Mouse (Mus musculus): Measurements from ENCODE around the gene Tmem8b. TPM values are rescaled to one million over a fixed set of nuclear protein-coding genes. Genes with fewer than 3 reads are reported as not detected.

Tmem8b gene
- total RNA-seq, 1 experiment from 2014 or later, result 1.4 TPM

- ATAC-seq (replicated peaks; ENCODE audit: low read depth, poor library complexity, severe bottlenecking), result no peak
Observed at GRCm38 (mm10) chr4:43705991-43706390, 37.2 kb downstream of the Tmem8b start.

GRCm38 (mm10) chr4:43709869-43710268 lies 41.1 kb downstream of the Tmem8b start, which contains the start of gene Olfr71:
Olfr71 (minus strand) TSS chr4:43710255.
- 0 out of 2 replicates have a peak, but pooled peaks have one; percentile 36 for ATAC-seq (replicated peaks; ENCODE audit: low read depth, poor library complexity, severe bottlenecking)

GRCm38 (mm10) chr4:43711821-43712220 lies 43.0 kb downstream of the Tmem8b start:
- ATAC-seq (replicated peaks; ENCODE audit: low read depth, poor library complexity, severe bottlenecking), result peak; percentile 81

- ATAC-seq (replicated peaks; ENCODE audit: low read depth, poor library complexity, severe bottlenecking), result no peak
Observed at GRCm38 (mm10) chr4:43713652-43714219, 45.0 kb downstream of the Tmem8b start.

DNA sequence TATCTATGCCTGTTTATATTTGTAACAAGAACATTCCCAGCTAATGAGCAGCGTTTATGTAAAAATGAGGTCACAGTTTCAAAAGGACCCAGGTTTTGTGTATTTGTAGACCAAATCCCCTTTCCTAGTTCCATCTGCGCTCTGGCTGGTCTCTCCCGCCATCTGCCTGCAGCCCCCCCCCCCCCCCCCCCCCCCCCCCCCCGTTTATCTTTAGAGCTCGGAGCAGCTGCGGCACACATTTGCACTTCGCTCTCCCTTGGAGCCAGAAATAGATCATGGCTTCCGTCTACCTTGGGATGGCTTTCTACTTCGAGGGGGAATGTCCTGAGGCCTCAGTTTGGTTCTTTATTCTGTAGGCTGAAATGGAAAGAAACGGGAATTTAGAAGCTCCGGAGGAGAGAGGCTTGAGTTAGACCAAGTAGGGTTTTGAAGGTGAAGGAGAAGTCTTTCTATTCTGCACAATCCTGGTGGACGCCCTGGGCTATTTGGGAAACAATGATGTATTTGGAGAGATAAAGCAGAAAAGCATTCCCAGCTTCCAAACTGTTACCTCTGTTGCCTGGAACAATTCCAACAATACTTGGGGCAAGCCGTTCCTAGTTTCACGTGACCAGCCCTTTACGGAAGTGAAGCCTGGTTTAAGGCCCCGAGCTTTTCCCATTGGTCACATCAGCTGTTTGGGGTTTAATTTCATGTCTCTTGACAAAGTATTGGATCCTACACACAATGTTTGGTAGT lies 51.9 kb downstream of the Tmem8b start:
- no peak for ATAC-seq (replicated peaks; ENCODE audit: low read depth, poor library complexity, severe bottlenecking)

- ATAC-seq (replicated peaks; ENCODE audit: low read depth, poor library complexity, severe bottlenecking), result no peak
Observed at GRCm38 (mm10) chr4:43722191-43722590, 53.4 kb downstream of the Tmem8b start.

- 0 out of 2 replicates have a peak, but pooled peaks have one; percentile 42 for ATAC-seq (replicated peaks; ENCODE audit: low read depth, poor library complexity, severe bottlenecking)
Observed at GRCm38 (mm10) chr4:43724764-43725163, 56.0 kb downstream of the Tmem8b start.

DNA sequence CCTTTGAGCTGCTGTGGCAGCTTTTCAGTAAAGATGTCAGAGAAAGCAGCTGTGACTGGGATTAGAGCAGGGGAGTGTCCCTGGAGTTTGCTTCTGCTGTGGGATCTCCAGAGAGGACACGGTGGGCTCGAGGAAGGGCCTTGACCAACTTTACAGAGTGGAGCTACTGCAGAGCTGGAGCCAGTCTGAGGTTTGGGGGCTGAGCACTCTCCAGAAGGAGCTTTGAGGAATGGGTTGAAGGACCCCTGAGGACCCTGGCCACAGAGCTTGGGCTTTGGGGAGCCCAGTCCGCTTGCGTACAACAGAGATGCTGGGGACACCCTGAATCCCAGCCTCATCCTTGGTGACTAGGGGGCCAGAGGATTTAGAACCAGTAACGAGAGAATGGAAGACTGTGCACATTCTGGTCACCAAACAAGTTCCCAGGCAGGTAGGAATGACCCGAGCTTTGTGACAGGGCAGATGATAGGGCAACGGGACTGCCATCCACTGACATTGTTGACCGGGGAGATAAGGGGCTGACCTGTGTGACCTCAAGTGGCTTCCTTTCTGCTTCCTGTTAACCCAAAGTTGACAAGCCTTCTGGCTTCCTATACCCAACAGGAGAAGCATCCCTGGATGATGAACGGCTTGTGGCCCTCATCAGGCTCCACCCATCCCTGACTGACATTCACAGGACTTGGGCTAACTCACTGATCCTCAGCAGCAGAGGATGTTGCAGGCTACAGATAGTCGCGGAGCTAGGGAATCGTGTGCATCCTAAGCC lies 57.6 kb downstream of the Tmem8b start:
- no peak for ATAC-seq (replicated peaks; ENCODE audit: low read depth, poor library complexity, severe bottlenecking)

- no peak for ATAC-seq (replicated peaks; ENCODE audit: low read depth, poor library complexity, severe bottlenecking)
Observed at GRCm38 (mm10) chr4:43726995-43727394, 58.2 kb downstream of the Tmem8b start, which contains the start of gene Hrct1. Hrct1 (plus strand) TSS chr4:43727188.

DNA sequence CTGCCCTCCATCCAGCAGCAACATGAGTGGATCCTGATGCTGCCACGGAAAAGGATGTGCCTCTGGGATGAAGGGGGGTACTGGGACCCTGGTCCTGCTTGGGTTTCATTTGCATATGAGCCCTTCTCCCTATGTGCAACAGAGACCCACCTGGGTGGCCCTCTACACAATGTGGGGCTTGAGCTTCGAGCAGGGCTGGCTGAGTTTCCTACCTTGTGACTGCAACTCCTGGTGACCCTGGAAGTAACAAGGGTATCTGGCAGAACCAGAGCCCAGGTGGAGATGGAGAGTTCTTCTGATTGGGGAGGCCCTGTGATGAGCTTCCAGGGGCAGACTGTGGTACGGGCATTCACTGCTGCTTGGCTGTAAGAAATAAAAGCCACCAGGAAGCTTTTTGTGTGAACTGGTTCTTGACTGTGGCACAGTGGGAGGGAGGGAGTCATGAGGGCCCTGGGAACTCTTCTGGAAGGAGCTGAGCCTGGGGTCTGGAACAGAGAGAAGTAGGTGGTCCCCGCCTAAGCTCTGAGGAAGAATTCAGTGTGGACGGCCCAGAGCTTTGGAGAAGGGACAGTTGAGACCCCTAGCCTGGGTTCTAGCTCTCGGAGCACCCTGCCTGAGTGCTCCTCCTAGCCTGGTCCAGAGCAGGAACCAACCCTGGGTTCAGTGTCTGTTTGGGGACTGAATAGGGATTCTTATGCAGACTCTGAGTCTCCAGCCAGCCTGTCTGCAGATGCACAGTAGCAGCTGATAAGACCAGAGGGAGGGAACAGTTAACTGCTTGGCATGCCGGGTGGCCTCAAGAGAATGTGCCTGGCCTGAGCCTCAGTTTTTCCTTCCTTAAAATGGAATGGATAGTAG lies 59.2 kb downstream of the Tmem8b start:
- ATAC-seq (replicated peaks; ENCODE audit: low read depth, poor library complexity, severe bottlenecking), result no peak

DNA sequence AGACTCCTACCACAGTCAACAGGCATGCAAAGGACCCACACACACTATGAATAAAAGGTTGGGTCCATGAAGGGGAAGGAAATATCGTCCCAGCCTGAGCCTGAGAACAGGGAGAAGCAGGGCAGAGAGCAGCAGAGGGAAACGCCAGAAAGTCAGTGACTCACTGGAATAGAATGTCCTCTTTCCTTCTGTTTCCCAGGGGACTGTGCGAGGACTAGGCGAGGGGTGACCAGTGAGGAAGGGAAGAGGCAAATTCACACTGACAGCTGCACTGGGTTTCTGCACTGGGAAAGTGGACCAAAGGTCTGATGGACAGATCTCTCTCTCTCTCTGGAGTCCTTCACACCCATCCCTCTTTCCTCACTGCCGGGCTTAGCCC lies 59.8 kb downstream of the Tmem8b start:
- no peak for ATAC-seq (replicated peaks; ENCODE audit: low read depth, poor library complexity, severe bottlenecking)

DNA sequence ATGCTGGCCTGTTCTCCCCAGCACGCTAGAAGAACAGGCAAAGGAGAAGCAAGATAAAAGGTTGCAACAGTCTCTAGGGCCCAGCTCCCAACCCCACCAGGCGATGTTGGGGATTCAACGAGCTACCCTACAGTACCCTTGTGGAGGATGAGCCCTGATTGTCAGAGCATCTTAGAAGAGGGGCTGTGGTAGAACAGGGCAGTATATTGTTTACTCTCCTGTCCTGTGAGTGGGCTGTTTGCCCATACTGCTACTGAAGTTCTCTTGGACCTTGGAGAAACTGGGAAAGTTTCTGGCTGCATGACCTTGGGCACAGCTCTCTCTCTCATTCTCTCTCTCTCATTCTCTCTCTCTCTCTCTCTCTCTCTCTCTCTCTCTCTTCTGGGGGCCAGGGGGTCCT lies 60.4 kb downstream of the Tmem8b start:
- ATAC-seq (replicated peaks; ENCODE audit: low read depth, poor library complexity, severe bottlenecking), result no peak

GRCm38 (mm10) chr4:43729794-43730550 lies 61.2 kb downstream of the Tmem8b start, which contains the start of gene Spaar:
Spaar (plus strand) TSS chr4:43730034.
- ATAC-seq (replicated peaks; ENCODE audit: low read depth, poor library complexity, severe bottlenecking), result peak; percentile 64; the same call in 1 of the 2 replicates

GRCm38 (mm10) chr4:43730750-43731297 lies 62.1 kb downstream of the Tmem8b start:
- no peak for ATAC-seq (replicated peaks; ENCODE audit: low read depth, poor library complexity, severe bottlenecking)

- ATAC-seq (replicated peaks; ENCODE audit: low read depth, poor library complexity, severe bottlenecking), result no peak
Observed at GRCm38 (mm10) chr4:43732171-43732570, 63.4 kb downstream of the Tmem8b start.

DNA sequence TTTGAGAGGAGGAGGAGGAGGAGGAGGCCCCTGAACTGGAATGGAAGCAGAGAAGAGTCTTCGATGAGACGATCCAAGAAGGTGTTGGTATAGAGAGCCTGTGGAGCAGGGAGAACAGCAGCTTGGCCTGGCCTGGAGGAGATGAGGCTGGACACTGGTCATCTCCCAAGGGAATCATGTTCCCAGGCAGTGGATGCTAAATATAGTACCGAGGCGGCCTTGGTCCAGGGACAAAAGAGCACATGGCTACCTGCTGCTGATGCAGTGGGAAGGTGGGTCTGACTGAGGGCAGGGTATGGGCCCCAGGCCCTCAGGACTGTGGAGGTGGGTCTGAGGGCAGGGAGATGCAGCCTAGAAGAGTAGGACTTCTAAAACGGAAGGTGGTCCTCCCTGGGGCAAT lies 64.4 kb downstream of the Tmem8b start:
- ATAC-seq (replicated peaks; ENCODE audit: low read depth, poor library complexity, severe bottlenecking), result no peak

DNA sequence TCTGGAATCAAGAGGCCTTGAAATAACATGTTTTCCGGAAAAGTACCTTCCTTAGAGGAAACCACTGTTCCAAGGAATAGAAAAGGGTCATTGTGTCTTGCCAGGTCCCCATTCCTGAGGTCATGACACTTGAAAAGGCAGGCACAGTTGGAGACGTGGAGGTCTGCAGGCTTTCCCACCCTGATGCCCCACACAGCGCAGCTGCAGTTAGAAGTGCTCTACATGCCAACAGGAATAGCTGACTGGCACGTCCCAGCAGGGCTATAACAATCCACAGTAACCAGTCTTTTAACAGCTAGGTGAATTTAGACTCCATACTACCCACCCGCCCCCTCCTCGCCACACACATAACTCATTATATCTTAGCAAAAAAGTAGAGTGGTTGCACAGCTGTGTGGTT lies 68.4 kb downstream of the Tmem8b start:
- ATAC-seq (replicated peaks; ENCODE audit: low read depth, poor library complexity, severe bottlenecking), result no peak

- ATAC-seq (replicated peaks; ENCODE audit: low read depth, poor library complexity, severe bottlenecking), result no peak
Observed at GRCm38 (mm10) chr4:43738989-43739674, 70.4 kb downstream of the Tmem8b start.

Data from common myeloid progenitor, adult 5-6 weeks (primary cell).